Mouse (Mus musculus) small intestine, adult 2 months (tissue): ENCODE measurements around the gene Ism1. TPM values are rescaled to one million over a fixed set of nuclear protein-coding genes. Genes with fewer than 3 reads are reported as not detected.

ENCODE experiments used
- H3K27ac ChIP-seq: fragments of 200-500 bp; 2 replicates; pipeline ENCODE4 v1.5.1; 2012; ENCODE audit warnings: low read depth, low read length, control low read depth, inconsistent platforms; ENCODE audit not compliant: insufficient read depth
- H3K27me3 ChIP-seq: fragments of 200-500 bp; 2 replicates; pipeline ENCODE4 v1.6.1; 2012; ENCODE audit warnings: mild to moderate bottlenecking, moderate library complexity, low read length, inconsistent platforms; ENCODE audit not compliant: control insufficient read depth, insufficient read depth
- H3K36me3 ChIP-seq: fragments of 200-500 bp; 2 replicates; pipeline ENCODE4 v1.6.1; 2012; ENCODE audit warnings: mild to moderate bottlenecking, low read length, control low read depth, inconsistent platforms; ENCODE audit not compliant: control insufficient read depth, insufficient read depth
- H3K4me1 ChIP-seq: fragments of 200-500 bp; 2 replicates; pipeline ENCODE4 v1.6.1; 2012; ENCODE audit warnings: low read length, inconsistent platforms, mixed read lengths; ENCODE audit not compliant: control insufficient read depth, insufficient read depth, insufficient read length
- H3K4me3 ChIP-seq: fragments of 200-500 bp; 2 replicates; pipeline ENCODE4 v1.5.1; 2012; ENCODE audit warnings: low read depth, mild to moderate bottlenecking, control low read depth, inconsistent platforms, low read length, moderate library complexity
- CTCF ChIP-seq: fragments of 200-500 bp; IDR thresholded peaks from 2 replicates; pipeline ENCODE4 v1.5.1; 2012; ENCODE audit warnings: low read depth, mild to moderate bottlenecking, control low read depth, inconsistent platforms, low read length, moderate library complexity, mixed read lengths; ENCODE audit not compliant: insufficient replicate concordance, insufficient read length; ENCODE audit errors: extremely low read depth
- POLR2A ChIP-seq: fragments of 200-500 bp; IDR thresholded peaks from 2 replicates; pipeline ENCODE4 v1.6.1; 2012; ENCODE audit warnings: low read depth, mild to moderate bottlenecking, control low read depth, inconsistent platforms, low read length, moderate library complexity
- WGBS: fragments of 180-500 bp; shearing (Covaris S2); methylation state at CpG from one replicate; pipeline ENCODE4 v1.1.7; 2018; 5-methylcytosine and 5-hydroxymethylcytosine counted together
- polyA plus RNA-seq: library from polyadenylated mRNA; depleted of rRNA; stranded (reverse); fragments of >200 nt; gene quantifications from 2 replicates; pipeline ENCODE4 v1.2.3, GENCODE M21; 2012; rRNA removed

The Ism1 gene
- polyA plus RNA-seq, 1 experiment = 0.35 TPM

DNA sequence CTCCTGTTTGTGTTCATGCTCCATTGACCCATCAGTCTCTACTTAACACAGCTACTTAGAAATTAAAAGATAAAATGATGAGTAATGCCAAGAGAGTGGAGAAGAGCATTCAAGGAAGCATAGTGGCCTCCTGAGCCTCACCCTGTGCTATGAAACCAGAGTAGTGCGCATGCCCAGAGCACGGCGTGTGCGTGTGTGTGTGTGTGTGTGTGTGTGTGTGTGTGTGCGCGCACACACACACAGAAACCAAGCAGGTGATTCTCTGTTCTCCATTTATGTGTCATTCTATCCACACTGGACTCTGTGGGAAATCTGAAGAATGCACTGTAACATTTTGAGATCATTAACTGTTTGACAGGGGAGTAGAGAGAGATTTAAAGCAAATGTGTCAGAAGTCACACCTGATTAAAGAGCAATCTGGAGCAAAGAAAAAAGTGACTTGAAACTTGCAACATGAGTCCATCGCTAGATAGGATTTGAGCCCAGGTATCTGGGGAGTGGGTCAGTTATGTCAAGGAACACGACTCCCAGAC, 105.4 kb downstream of the Ism1 start:
- H3K4me1 ChIP-seq = no peaks in the 10 kb centered on the region
- H3K4me3 ChIP-seq = no peak overlapping the region
- no peak for TF ChIP-seq CTCF
- no peak for TF ChIP-seq POLR2A
- 90% methylated on average over 8 of the region's 8 CpGs for WGBS
- H3K27ac ChIP-seq = no peak overlapping the region
- H3K27me3 ChIP-seq = no peaks in the 10 kb centered on the region
- H3K36me3 ChIP-seq = no peaks in the 10 kb centered on the region

DNA sequence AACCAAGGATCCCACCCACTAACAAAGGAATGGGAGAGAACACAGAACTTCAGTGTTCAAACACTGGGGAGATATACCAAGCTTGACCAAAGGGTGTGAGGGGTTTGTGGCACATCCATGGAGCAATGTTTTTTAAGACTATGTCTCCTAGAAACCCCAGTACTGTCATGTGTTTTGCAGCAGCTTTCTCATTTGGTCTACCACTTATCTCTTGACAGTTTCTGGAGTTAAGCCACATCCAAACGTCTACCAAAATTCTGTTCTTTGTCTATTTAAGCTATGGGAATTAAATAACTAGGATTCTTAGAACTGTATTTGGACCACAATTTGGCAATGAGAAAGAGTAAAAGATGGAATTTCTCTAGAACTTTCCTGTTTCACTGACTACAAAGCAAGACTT, 106.5 kb downstream of the Ism1 start:
- WGBS = 54% methylated on average over 1 of the region's 1 CpGs

DNA sequence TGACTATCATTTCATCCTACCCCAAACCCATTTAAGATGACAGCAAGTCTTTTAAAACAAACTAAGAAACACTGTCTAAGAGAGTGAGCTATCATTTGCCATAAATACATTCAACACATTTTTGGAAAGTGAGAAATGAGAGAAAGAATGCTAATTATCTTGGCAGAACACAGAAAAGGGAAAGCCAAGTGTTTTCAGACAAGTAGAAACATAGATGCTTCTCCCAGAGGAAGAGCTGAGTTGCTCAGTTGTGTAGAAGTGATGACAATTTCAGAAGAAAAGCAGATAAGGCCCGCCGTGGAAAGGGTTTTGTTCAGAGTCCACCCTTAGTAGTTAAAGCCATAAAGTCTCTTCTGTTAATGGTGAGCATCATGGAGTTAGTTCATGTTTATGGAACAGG, 107.0 kb downstream of the Ism1 start:
- Histone ChIP-seq H3K4me3 (no peak overlapping the region), H3K27ac (no peak overlapping the region), H3K36me3 (no peaks in the 10 kb centered on the region), H3K4me1 (no peaks in the 10 kb centered on the region), H3K27me3 (no peaks in the 10 kb centered on the region)
- 45% methylated on average over 2 of the region's 2 CpGs for WGBS
- no peak for TF ChIP-seq CTCF
- TF ChIP-seq POLR2A = no peak

More for the DNA sequence above, 106.5 kb downstream of the Ism1 start:
- Histone ChIP-seq H3K27me3 (no peaks in the 10 kb centered on the region), H3K27ac (no peak overlapping the region), H3K36me3 (no peaks in the 10 kb centered on the region), H3K4me3 (no peak overlapping the region), H3K4me1 (no peaks in the 10 kb centered on the region)
- TF ChIP-seq CTCF (no peak), POLR2A (no peak)

- no peaks in the 10 kb centered on the region for H3K27me3 ChIP-seq
- H3K4me3 ChIP-seq = no peak overlapping the region
- no peak for TF ChIP-seq POLR2A
- TF ChIP-seq CTCF = no peak
- H3K4me1 ChIP-seq = no peaks in the 10 kb centered on the region
- no peak overlapping the region for H3K27ac ChIP-seq
- H3K36me3 ChIP-seq = no peaks in the 10 kb centered on the region
- WGBS = 33% methylated on average over 4 of the region's 4 CpGs
These were observed 110.7 kb downstream of the Ism1 start for GRCm38 (mm10) chr2:139788658-139789057.

DNA sequence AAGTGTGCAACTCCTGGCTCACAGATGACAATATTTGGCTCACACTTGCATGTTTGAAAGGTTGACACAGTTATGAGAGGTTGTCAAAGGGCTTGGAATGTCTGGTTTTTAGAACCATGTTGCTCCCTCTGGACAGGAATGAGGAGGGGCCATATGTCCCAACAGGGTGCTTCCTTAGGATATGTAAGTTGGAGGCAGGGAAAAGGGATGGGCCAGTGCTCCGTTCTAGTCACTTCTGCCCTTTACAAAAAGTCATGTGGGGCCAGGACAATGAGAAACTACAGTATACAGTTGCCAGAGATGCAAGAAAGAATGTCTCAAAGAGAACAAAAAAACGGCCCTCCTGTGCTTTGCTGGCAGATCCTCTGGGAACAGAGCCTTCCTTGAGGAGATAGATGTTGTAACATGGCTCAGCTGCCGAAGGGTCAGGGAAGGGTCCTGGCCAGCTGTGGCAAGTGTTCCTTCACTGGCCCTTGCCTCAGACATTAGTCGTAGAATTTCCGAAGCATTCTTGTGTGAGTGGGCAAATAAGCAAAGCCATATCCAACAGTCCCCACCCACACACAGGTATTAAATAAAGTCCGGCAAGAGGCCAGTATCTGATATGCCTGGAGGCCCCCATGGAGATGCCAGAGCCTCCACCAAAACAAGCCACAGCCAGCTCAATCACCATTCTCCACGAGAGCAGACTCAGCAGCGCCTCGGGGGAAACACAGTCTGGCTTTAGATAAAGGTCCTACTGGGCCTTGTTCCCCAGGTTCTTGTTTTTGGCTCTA, 114.6 kb downstream of the Ism1 start:
- 71% methylated on average over 9 of the region's 9 CpGs for WGBS
- TF ChIP-seq CTCF = no peak
- TF ChIP-seq POLR2A = no peak
- no peak overlapping the region for H3K27ac ChIP-seq
- no peaks in the 10 kb centered on the region for H3K36me3 ChIP-seq
- H3K4me1 ChIP-seq = no peaks in the 10 kb centered on the region
- H3K27me3 ChIP-seq = no peaks in the 10 kb centered on the region
- no peak overlapping the region for H3K4me3 ChIP-seq

- Histone ChIP-seq H3K4me3 (no peak overlapping the region), H3K27ac (no peak overlapping the region), H3K4me1 (no peaks in the 10 kb centered on the region), H3K36me3 (no peaks in the 10 kb centered on the region), H3K27me3 (no peaks in the 10 kb centered on the region)
- TF ChIP-seq CTCF (no peak), POLR2A (no peak)
- 72% methylated on average over 7 of the region's 7 CpGs for WGBS
These were observed 126.1 kb downstream of the Ism1 start for GRCm38 (mm10) chr2:139804041-139804440.

- no peak overlapping the region for H3K27ac ChIP-seq
- H3K27me3 ChIP-seq = no peaks in the 10 kb centered on the region
- no peaks in the 10 kb centered on the region for H3K36me3 ChIP-seq
- H3K4me1 ChIP-seq = no peaks in the 10 kb centered on the region
- TF ChIP-seq POLR2A (no peak), CTCF (no peak)
- H3K4me3 ChIP-seq = no peak overlapping the region
- 92% methylated on average over 6 of the region's 6 CpGs for WGBS
These were observed 129.9 kb downstream of the Ism1 start for GRCm38 (mm10) chr2:139807887-139808286.

Other genes starting within 250 kb of the Ism1 start
- gene Sptlc3, start 184.3 kb upstream of the Ism1 start, polyA plus RNA-seq = not detected in 2 replicates